19 mouse cellular contexts compared by ENCODE assay signal in the genomic region with DNA sequence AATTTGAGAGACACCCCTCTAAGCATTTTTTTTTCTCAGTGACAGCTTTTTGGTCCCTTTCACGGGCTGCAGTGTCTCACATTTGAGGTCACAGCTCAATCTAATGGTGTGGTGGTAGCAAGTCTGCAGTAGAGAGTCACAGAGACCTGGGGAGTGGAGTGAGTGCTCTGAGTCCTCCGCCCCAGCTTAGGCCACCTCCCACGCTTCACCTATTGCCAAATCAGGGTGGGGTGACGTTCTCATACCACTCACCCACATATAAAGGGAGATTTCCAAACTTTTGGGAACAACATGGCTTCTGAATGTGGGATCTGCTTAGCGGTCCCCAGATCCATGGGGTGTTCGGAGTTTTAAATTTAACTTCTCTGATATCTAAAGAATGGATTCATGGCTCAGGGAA.
A peak's percentile ranks its signal among the peaks of the same experiment; 100 is the strongest.
DNase-seq lines count a peak whose midpoint lies in the region; ATAC-seq and TF ChIP-seq lines count a peak whose summit lies in the region.
"Had no signal": no experiment of that assay in that cellular context is flagged by ENCODE, and none has a peak within 500 bp of the region (broad histone marks: within the 10 kb centered on the region; RNA-seq: fewer than 3 reads in every experiment).

No protein-coding gene starts in this region.

- no peaks in the 10 kb centered on the region for H3K36me3 ChIP-seq in heart, embryonic 13.5 days
- no peaks in the 10 kb centered on the region for H3K36me3 ChIP-seq in liver, embryonic 11.5 days (ENCODE audit: control insufficient read depth, insufficient read depth, low read length)
- no peaks in the 10 kb centered on the region for H3K36me3 ChIP-seq in liver, postnatal 0 days (replicated peaks; ENCODE audit: insufficient read depth, low read length)
- H3K36me3 ChIP-seq in hindbrain, embryonic 13.5 days = no peaks in the 10 kb centered on the region
- H3K36me3 ChIP-seq in hindbrain, embryonic 11.5 days (ENCODE audit: control insufficient read depth, insufficient read depth, low read length) = no peaks in the 10 kb centered on the region
- H3K36me3 ChIP-seq: forebrain, embryonic 12.5 days; stomach, embryonic 15.5 days had no signal

- WGBS in heart, embryonic 13.5 days = 73% methylated on average over 6 of the region's 6 CpGs
- 68% methylated on average over 6 of the region's 6 CpGs for WGBS in liver, embryonic 11.5 days
- 52% methylated on average over 6 of the region's 6 CpGs for WGBS in liver, postnatal 0 days (ENCODE audit: insufficient replicate concordance)
- 76% methylated on average over 6 of the region's 6 CpGs for WGBS in hindbrain, embryonic 13.5 days
- 70% methylated on average over 6 of the region's 6 CpGs for WGBS in hindbrain, embryonic 11.5 days

- DNase-seq in heart, adult 8-10 months (ENCODE audit: low spot score) = no peak
- no peak for DNase-seq in liver, embryonic 11.5 days (ENCODE audit: low spot score)
- peak; percentile 58 for DNase-seq in liver, postnatal 0 days
- peak; percentile 20 for DNase-seq in lung, postnatal 10 days
- DNase-seq in hindbrain, embryonic 11.5 days (ENCODE audit: low spot score) = no peak
- DNase-seq: cerebellum, adult 18-20 months; cerebellum, postnatal 36 days; heart, postnatal 4 days; kidney, postnatal 36 days; left cerebral cortex, postnatal 4 days; right cerebral cortex, postnatal 25 days had no signal

- no peak overlapping the region for H3K27ac ChIP-seq in heart, embryonic 13.5 days (replicated peaks)
- H3K27ac ChIP-seq in liver, embryonic 11.5 days (ENCODE audit: low read depth, low read length) = no peak overlapping the region
- peak overlapping the region; percentile 70; the same call in 1 of the 2 replicates for H3K27ac ChIP-seq in liver, postnatal 0 days (ENCODE audit: low read depth)
- no peak overlapping the region for H3K27ac ChIP-seq in hindbrain, embryonic 13.5 days
- no peak overlapping the region for H3K27ac ChIP-seq in hindbrain, embryonic 11.5 days (ENCODE audit: low read depth, low read length)
- H3K27ac ChIP-seq: forebrain, embryonic 12.5 days; left cerebral cortex, adult 2 months; stomach, embryonic 15.5 days had no signal

- H3K4me1 ChIP-seq in heart, embryonic 13.5 days = peaks cover 21% of the 10 kb centered on the region
- peaks cover 11% of the 10 kb centered on the region for H3K4me1 ChIP-seq in liver, embryonic 11.5 days (replicated peaks; ENCODE audit: control insufficient read depth, insufficient read depth, low read length)
- H3K4me1 ChIP-seq in liver, postnatal 0 days (ENCODE audit: insufficient read depth) = peaks cover 5% of the 10 kb centered on the region; the same call in 1 of the 2 replicates
- H3K4me1 ChIP-seq in hindbrain, embryonic 13.5 days (replicated peaks) = peaks cover 7% of the 10 kb centered on the region
- H3K4me1 ChIP-seq in hindbrain, embryonic 11.5 days (replicated peaks; ENCODE audit: control insufficient read depth, insufficient read depth, low read length) = no peaks in the 10 kb centered on the region

- no peaks in the 10 kb centered on the region for H3K9me3 ChIP-seq in heart, embryonic 13.5 days
- H3K9me3 ChIP-seq in liver, embryonic 11.5 days (ENCODE audit: control insufficient read depth, low read length) = no peaks in the 10 kb centered on the region
- H3K9me3 ChIP-seq in liver, postnatal 0 days (ENCODE audit: low read length) = no peaks in the 10 kb centered on the region
- H3K9me3 ChIP-seq in hindbrain, embryonic 13.5 days = no peaks in the 10 kb centered on the region
- no peaks in the 10 kb centered on the region for H3K9me3 ChIP-seq in hindbrain, embryonic 11.5 days (ENCODE audit: control insufficient read depth, low read length)
- H3K9me3 ChIP-seq: forebrain, embryonic 12.5 days; stomach, embryonic 15.5 days had no signal

- no peak for TF ChIP-seq EP300 in liver, postnatal 0 days (IDR thresholded peaks at IDR 0.05; ENCODE audit: low read depth)

- no peak for TF ChIP-seq CTCF in liver, postnatal 0 days (IDR thresholded peaks at IDR 0.05; ENCODE audit: low read depth)

- H3K4me3 ChIP-seq in heart, embryonic 13.5 days = no peak overlapping the region
- no peak overlapping the region for H3K4me3 ChIP-seq in liver, embryonic 11.5 days (ENCODE audit: low read depth, low read length)
- H3K4me3 ChIP-seq in liver, postnatal 0 days (ENCODE audit: low read depth, low read length) = peak overlapping the region; percentile 31
- H3K4me3 ChIP-seq in hindbrain, embryonic 13.5 days = no peak overlapping the region
- H3K4me3 ChIP-seq in hindbrain, embryonic 11.5 days (ENCODE audit: low read depth, low read length) = no peak overlapping the region
- H3K4me3 ChIP-seq: forebrain, embryonic 12.5 days; left cerebral cortex, adult 2 months; stomach, embryonic 15.5 days had no signal

- no peaks in the 10 kb centered on the region for H3K27me3 ChIP-seq in heart, embryonic 13.5 days (replicated peaks)
- no peaks in the 10 kb centered on the region for H3K27me3 ChIP-seq in liver, embryonic 11.5 days (replicated peaks; ENCODE audit: control insufficient read depth, insufficient read depth, low read length)
- no peaks in the 10 kb centered on the region for H3K27me3 ChIP-seq in liver, postnatal 0 days (ENCODE audit: insufficient read depth, low read length)
- no peaks in the 10 kb centered on the region for H3K27me3 ChIP-seq in hindbrain, embryonic 13.5 days
- H3K27me3 ChIP-seq in hindbrain, embryonic 11.5 days (ENCODE audit: control insufficient read depth, insufficient read depth, low read length) = no peaks in the 10 kb centered on the region
- H3K27me3 ChIP-seq: CH12.LX; forebrain, embryonic 12.5 days; stomach, embryonic 15.5 days had no signal

- 0 out of 2 replicates have a peak overlapping the region, but pooled peaks have one; percentile 20 for H3K4me2 ChIP-seq in heart, embryonic 13.5 days
- peak overlapping the region; percentile 34 for H3K4me2 ChIP-seq in liver, embryonic 11.5 days
- H3K4me2 ChIP-seq in liver, postnatal 0 days (ENCODE audit: low read depth, low read length) = peak overlapping the region; percentile 55; the same call in 1 of the 2 replicates
- no peak overlapping the region for H3K4me2 ChIP-seq in hindbrain, embryonic 13.5 days
- H3K4me2 ChIP-seq in hindbrain, embryonic 11.5 days (replicated peaks; ENCODE audit: low read depth, low read length) = no peak overlapping the region
- H3K4me2 ChIP-seq: forebrain, embryonic 12.5 days; stomach, embryonic 15.5 days had no signal

- no peak for ATAC-seq in heart, embryonic 13.5 days (ENCODE audit: extremely low read depth, insufficient number of reproducible peaks, low FRiP score, low TSS enrichment)
- no peak for ATAC-seq in liver, embryonic 11.5 days (replicated peaks; ENCODE audit: low FRiP score)
- peak; percentile 83 for ATAC-seq in liver, postnatal 0 days
- ATAC-seq in hindbrain, embryonic 13.5 days (ENCODE audit: low FRiP score) = no peak
- no peak for ATAC-seq in hindbrain, embryonic 11.5 days (ENCODE audit: low FRiP score)
- no peak for ATAC-seq in activated CD4-positive, CD25-positive, alpha-beta regulatory T cell, adult 4 months
- ATAC-seq: midbrain, embryonic 16.5 days had no signal

- no peak overlapping the region for H3K9ac ChIP-seq in heart, embryonic 13.5 days
- no peak overlapping the region for H3K9ac ChIP-seq in liver, embryonic 11.5 days (ENCODE audit: low read depth, low read length)
- no peak overlapping the region for H3K9ac ChIP-seq in liver, postnatal 0 days (replicated peaks)
- H3K9ac ChIP-seq in hindbrain, embryonic 13.5 days = no peak overlapping the region
- H3K9ac ChIP-seq in hindbrain, embryonic 11.5 days (ENCODE audit: low read depth, low read length) = no peak overlapping the region
- H3K9ac ChIP-seq: forebrain, embryonic 12.5 days; stomach, embryonic 15.5 days had no signal

Comparison
In these comparisons a context has a peak if more than half of its experiments do, and no peak if none do; other contexts are left out.
1. DNase-seq: peak in liver, postnatal 0 days (single experiment) and lung, postnatal 10 days (single experiment); none in heart, adult 8-10 months (single experiment), liver, embryonic 11.5 days (single experiment) and hindbrain, embryonic 11.5 days (single experiment).
2. H3K4me2 ChIP-seq: peak in heart, embryonic 13.5 days (single experiment), liver, embryonic 11.5 days (single experiment) and liver, postnatal 0 days (single experiment); none in hindbrain, embryonic 13.5 days (single experiment) and hindbrain, embryonic 11.5 days (single experiment).